Mouse (Mus musculus): ENCODE results near the gene Aldh3b2.
A peak's percentile ranks its signal among the peaks of the same experiment; 100 is the strongest.

Aldh3b2 gene

DNA sequence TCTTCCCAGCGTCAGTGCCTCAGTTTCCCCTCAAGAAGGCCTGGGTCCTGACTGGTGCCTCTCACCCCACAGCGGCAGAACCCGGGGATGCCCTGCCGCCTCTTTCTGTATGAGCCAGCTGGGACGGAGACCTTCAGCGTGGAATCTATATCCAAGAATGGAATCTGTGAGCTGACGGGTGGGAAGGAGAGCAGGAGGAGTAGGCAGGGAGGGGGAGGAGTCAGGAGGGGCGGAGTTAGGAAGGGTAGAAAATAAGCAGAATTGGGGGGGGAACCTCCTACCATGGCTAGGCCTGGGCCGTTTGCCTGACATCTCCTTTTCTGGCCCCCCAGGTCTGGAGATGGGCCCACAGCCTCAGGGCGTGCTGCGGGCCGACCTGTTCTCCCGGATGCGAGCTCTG is 15.9 kb downstream of the Aldh3b2 start:
- no peak for DNase-seq (ENCODE audit: low read depth)

DNA sequence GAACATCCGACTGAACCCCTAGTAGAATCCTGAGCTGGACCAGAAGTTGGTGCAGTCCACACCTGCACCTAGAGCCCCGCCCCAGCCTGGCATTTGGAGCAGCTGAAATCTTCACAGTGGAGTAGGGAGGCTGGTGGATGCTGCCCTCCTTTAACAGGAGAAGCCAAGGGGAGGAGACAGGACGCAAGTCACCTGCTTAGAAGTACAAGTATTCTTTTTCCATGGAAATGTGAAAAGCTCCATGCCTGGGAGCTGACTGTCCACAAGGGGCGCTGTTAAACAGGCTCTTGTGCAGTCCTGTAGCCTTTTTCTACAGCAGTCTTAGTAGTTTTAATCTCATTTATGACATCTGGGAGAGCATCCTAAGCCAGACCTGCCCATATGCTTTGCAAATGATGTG is 16.6 kb downstream of the Aldh3b2 start:
- no peak for DNase-seq (ENCODE audit: low read depth)

DNA sequence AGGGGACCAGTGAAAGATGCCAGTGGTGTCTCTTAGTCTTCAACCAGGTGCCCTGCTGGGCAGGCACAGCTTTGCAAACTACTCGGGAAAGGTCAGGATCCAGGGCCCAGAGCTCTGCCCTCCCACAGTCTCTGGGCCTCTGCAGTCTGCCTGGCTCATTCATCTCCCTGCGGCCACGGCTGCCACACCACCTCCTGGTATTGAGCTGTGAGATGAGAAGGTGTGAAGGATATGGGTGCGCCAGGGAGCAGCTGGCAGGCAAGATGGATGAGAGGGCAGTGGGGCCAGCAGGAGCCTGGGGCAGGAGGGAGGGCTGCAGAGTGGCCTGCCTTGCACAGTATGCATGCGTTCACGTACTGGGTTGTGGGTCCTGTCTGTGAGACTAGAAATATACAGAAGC is 18.7 kb downstream of the Aldh3b2 start:
- no peak for DNase-seq (ENCODE audit: low read depth)

- no peak for DNase-seq (ENCODE audit: low read depth)
Observed at GRCm38 (mm10) chr19:3991562-3991961, 19.4 kb downstream of the Aldh3b2 start.

- no peak for DNase-seq (ENCODE audit: low read depth)
Observed at GRCm38 (mm10) chr19:3991966-3992365, 19.8 kb downstream of the Aldh3b2 start.

DNA sequence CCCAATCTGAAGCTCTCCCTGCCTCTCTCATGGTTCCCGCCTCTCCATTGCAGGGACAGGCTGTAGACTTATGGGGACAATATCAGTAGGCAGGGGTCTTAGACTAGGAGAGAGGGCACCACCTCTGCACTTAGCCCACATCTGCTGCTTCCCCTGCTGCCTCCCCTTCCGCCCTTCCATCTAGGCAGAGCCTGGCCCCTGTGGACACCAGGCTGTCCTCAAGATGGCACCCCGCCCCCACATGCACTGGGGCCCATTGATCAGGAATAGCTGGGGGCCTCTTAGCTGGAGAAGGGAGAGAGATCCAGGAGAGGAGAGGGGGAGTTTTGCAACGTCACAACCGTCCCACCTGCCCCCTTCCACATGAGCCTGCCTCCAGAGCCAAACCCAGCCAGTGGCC is 20.3 kb downstream of the Aldh3b2 start, which contains the start of gene Tbx10:
Tbx10 (plus strand) TSS at position 337 of the 400 bp plus-strand sequence.
- no peak for DNase-seq (ENCODE audit: low read depth)

DNA sequence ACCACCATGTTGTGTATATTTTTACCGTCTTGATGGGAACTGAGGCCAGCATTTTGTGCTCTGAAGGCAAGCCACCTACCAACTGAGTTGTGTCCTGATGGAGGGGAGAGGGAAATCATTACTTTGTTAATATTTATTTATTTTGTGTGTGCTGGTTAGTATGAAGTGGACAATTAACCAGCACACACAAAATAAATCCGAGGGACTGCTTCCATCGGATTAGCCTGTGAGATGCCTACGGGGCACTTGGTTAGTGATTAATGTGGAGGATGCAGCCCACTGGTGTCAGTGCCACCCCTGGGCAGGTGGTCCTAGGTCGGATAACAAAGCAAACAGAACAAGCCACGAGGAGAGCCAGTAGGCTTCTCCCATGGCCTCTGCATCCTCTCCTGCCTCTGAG is 22.8 kb downstream of the Aldh3b2 start:
- no peak for DNase-seq (ENCODE audit: low read depth)

DNA sequence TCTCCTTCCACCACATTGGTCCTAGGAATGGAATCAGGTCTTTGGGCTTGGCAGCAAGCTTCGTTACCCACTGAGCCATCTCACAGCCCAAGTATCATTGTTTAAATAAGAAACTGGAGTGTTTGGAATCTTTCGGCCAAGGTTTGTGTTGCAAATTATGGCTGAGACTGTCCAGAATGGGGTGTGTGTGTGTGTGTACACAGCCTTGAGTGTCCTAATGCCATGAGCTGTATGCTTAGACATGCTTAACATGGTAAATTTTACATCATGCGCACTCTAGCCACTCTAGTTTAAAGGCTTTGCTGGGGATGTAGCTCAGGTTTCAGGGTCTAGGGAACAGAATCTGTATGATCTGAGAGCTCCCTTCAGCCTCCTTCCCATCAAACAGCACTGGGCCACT is 23.4 kb downstream of the Aldh3b2 start:
- DNase-seq (ENCODE audit: low read depth) = no peak

DNA sequence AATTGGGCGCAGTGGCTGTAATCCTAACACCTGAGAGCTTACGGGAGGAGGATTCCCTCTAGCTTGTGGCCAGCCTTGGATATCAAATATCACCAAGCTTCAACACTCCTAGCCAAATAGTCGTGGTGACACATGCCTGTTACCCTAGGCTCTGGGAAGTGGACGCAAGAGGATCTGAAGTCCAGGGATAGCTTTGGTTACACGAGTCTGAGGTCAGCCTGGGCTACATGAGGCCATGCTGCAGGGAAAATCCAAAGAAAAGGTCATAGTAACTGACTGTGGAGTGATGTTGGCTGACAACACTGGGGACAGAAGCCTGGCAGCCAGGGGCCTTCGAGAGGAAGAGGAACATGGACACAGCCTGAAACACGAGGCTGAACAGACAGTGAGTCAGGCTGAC is 24.0 kb downstream of the Aldh3b2 start:
- no peak for DNase-seq (ENCODE audit: low read depth)

- DNase-seq (ENCODE audit: low read depth) = no peak
Observed at GRCm38 (mm10) chr19:3996747-3997146, 24.6 kb downstream of the Aldh3b2 start.

GRCm38 (mm10) chr19:3997231-3997630 is 25.1 kb downstream of the Aldh3b2 start:
- DNase-seq (ENCODE audit: low read depth) = no peak

DNA sequence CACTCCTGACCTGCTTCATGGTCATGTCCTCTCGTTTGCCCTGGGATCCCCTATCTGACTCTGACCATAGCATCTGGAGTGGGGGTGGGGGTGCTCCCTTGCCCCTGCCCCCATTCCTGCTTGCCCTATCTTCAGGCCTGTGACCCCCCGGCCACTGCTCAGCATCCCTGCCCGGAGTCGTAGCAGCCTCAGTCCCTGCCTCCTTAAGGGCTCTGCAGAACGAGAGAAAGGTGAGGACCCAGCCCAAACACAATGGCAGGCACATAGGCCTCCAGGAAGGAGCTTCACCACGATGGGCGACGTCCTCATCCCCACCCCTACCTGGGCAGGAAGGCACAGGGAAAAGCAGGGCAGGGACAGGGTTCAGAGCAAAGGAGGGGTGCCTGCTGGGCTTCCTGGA is 26.2 kb downstream of the Aldh3b2 start:
- no peak for DNase-seq (ENCODE audit: low read depth)

- DNase-seq (ENCODE audit: low read depth) = no peak
Observed at GRCm38 (mm10) chr19:3999121-3999730, 27.1 kb downstream of the Aldh3b2 start.

DNA sequence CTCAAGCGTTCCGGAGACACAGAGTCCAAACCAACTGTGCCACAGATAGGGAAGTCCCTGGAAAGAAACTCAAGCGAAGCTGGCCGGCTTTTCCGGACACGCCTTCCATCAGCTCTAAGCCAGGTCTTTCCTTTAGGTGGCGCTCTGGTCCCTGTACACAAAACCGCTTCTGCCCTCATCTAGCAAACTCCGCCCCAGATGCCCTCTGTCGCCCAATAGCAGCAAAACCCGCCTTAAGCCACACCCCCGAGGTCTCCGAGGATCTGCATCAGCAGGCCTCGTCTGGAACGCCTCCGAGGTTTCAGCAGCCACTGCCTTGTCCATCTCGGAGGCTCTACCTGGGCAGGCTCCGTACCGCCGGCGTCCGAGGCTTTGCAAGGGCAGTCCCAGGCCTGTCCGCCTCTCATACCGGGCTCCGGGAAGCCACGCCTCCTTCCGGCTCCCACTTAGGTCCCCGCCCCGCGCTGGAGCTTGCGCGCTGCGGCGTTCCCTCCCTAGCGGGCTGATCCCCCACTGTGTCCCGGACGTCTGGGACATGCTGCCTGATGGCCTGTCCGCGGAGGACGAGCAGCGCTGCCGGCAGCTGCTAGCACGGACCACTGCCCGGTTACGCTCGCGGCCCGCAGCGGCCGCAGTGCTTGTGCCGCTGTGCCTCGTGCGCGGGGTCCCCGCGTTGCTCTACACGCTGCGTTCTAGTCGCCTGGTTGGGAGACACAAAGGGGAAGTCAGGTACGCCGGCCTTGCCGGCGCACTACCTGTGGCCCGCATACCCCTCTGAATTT is 28.2 kb downstream of the Aldh3b2 start, which contains the start of the genes Nudt8 and Gm49405:
Nudt8 (plus strand) TSS at position 462 of the 782 bp plus-strand sequence.
Gm49405 (plus strand) TSS at position 508 of the 782 bp plus-strand sequence.
- DNase-seq (ENCODE audit: low read depth) = peak; percentile 98

GRCm38 (mm10) chr19:4000949-4001525 is 28.9 kb downstream of the Aldh3b2 start:
- DNase-seq (ENCODE audit: low read depth) = no peak

- no peak for DNase-seq (ENCODE audit: low read depth)
Observed at GRCm38 (mm10) chr19:4001752-4002151, 29.6 kb downstream of the Aldh3b2 start.

DNA sequence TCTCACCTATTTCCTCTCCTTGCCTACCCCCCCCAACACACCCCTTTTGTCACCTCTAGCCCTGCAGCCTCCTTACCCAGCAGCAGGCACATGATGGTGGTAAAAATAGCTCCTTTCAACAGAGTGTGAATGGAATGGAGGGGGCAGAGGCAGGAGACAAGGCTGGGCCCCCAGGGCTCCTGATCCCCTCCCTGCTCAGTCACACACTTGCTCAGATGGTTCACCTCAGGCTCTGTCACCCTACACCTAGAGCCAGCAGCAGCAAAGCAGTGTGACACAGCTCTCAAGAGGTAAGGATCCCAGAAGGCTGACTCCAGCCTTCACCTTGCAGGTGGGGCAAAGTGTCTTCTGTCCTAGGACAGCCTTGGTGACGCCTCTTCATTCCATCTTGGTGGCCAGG is 31.0 kb downstream of the Aldh3b2 start, which contains the start of gene Doc2g:
Doc2g (plus strand) TSS at position 202 of the 400 bp plus-strand sequence.
- no peak for DNase-seq (ENCODE audit: low read depth)

DNA sequence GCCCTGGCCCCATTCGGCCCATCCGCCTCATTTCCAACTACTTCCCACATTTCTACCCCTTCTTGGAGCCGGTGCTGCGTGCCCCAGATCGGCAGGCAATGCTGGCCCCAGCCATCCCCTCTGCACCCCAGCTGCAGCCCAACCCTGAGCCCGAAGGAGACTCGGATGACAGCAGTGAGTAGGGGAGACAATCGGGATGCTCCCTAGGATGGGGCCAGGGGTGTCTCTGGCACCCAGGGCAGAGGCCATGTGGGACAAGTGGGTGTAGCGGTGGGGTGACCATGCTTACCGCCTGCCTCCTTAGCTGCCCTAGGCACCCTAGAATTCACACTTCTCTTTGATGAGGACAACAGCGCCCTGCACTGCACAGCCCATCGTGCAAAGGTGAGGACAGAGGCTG is 31.5 kb downstream of the Aldh3b2 start:
- no peak for DNase-seq (ENCODE audit: low read depth)

DNA sequence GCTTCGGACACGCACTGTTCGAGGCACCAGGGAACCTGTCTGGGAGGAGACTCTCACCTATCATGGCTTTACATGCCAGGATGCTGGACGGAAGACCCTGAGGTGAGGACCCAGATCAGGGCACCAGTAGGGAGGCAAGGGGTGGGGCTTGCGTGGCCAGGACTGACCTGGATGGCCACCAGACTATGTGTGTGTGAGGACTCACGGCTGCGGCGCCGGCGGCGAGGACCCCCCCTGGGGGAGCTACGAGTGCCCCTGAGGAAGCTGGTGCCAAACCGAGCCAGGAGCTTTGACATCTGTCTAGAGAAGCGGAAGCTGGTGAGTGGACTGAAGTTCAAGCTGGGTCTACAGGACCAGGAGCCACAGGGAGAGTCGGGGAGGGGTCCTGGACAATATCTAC is 32.2 kb downstream of the Aldh3b2 start:
- no peak for DNase-seq (ENCODE audit: low read depth)

- DNase-seq (ENCODE audit: low read depth) = no peak
Observed at GRCm38 (mm10) chr19:4005091-4005490, 33.0 kb downstream of the Aldh3b2 start.

DNA sequence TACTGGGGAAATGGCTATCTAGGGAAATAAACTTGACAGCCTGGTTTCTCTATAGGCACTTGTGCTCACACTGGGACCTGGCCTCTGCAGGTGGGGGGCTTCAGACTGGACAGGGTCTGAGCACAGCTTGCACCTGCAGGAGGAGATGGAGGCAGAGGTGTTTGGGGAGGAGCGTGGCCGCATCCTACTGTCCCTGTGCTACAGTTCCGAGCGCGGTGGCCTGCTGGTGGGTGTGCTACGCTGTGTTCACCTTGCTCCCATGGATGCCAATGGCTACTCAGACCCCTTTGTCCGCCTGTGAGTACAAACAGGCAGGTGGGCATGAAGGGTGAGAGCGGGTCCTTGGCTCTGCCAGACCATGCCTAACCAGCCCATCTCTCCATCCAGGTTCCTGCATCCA is 33.8 kb downstream of the Aldh3b2 start:
- DNase-seq (ENCODE audit: low read depth) = no peak

DNA sequence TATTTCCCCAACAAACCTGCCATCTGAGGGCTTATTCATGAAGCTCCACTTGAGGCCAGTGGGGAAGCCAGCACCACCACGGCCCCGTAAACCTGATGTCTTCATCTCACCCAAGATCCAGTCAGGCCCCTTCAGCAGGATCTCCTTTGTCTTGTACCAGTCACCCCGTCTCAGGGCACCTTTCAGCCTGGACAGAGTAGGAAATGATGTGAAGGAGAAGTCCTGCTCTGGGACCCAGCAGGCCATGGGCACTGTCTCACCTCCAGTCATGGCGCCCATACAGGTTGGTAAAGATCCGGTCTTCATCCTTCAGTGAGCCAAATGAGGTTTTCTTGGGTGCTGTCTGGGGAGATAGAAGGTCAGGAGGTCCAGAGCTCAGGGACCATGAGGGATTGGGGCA is 39.0 kb downstream of the Aldh3b2 start:
- DNase-seq (ENCODE audit: low read depth) = no peak

DNA sequence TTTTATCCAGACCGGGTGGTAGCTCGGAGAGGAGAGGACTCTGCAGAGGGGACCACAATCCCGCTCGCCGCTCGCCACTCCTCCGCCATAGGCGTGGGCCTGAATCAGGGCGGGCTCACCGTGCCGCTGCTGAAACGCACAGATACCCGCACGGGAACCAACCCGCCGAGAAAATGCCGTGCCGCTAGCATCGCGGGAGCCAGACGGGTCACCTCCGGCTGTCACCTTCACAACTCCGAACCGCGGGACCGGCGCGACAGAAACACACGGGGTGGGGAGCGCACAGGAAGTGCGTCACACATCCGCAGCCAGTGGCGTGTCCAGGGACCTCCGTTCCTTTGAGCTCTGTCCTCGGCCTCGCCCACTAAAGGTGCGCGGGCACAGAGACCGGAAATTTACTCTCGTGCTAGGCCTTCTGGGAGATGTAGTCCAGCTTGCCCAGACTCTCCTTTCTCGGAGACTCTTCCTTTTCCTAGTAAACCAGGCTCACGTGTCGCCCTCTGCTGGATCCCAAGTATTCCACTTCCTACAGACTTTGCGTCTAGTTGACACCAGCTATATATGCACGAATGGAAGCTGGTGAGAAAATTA is 40.4 kb downstream of the Aldh3b2 start, which contains the start of gene Ndufv1:
Ndufv1 (minus strand) TSS at position 375 of the 591 bp plus-strand sequence.
- peak; percentile 99 for DNase-seq (ENCODE audit: low read depth)

Measured in c-Kit-positive CD71-negative TER-119-negative erythroid progenitor cells, embryonic 14.5 days (primary cell).